Mouse (Mus musculus): ENCODE results near the gene Gmeb2. TPM values are rescaled to one million over a fixed set of nuclear protein-coding genes. Genes with fewer than 3 reads are reported as not detected.

Gmeb2 gene
- polyA plus RNA-seq, 1 experiment from 2014 or later, result 19.7 TPM

- Histone ChIP-seq H3K27me3 (ENCODE audit: control insufficient read depth, insufficient read depth, low read length) (no peaks in the 10 kb centered on the region), H3K27ac (replicated peaks; ENCODE audit: low read depth, low read length) (no peak overlapping the region), H3K9ac (ENCODE audit: low read length) (peak overlapping the region; percentile 22; the same call in 1 of the 2 replicates), H3K9me3 (ENCODE audit: control insufficient read depth, low read length) (no peaks in the 10 kb centered on the region), H3K4me1 (ENCODE audit: control insufficient read depth, insufficient read depth, low read length) (0 out of 2 replicates have a peak, but pooled peaks cover 3% of the 10 kb centered on the region), H3K36me3 (ENCODE audit: control insufficient read depth, insufficient read depth, low read length) (no peaks in the 10 kb centered on the region), H3K4me2 (ENCODE audit: low read depth, severe bottlenecking) (peak overlapping the region; percentile 65; the same call in 1 of the 2 replicates), H3K4me3 (ENCODE audit: low read depth, low read length) (no peak overlapping the region)
- ATAC-seq (ENCODE audit: insufficient number of reproducible peaks, low FRiP score, low TSS enrichment, low read depth) (no peak), DNase-seq (ENCODE audit: low spot score) (no peak)
- WGBS, result 90% methylated on average over 13 of the region's 13 CpGs
Measured at GRCm38 (mm10) chr2:181240806-181241440, 46.9 kb downstream of the Gmeb2 start.

GRCm38 (mm10) chr2:181239261-181239660 is 48.6 kb downstream of the Gmeb2 start:
- DNase-seq (ENCODE audit: low spot score), result no peak
- ATAC-seq (ENCODE audit: insufficient number of reproducible peaks, low FRiP score, low TSS enrichment, low read depth), result no peak
- Histone ChIP-seq H3K27ac (replicated peaks; ENCODE audit: low read depth, low read length) (no peak overlapping the region), H3K4me3 (ENCODE audit: low read depth, low read length) (no peak overlapping the region), H3K4me1 (ENCODE audit: control insufficient read depth, insufficient read depth, low read length) (0 out of 2 replicates have a peak, but pooled peaks cover 3% of the 10 kb centered on the region), H3K9me3 (ENCODE audit: control insufficient read depth, low read length) (no peaks in the 10 kb centered on the region), H3K9ac (ENCODE audit: low read length) (no peak overlapping the region), H3K4me2 (ENCODE audit: low read depth, severe bottlenecking) (no peak overlapping the region), H3K27me3 (ENCODE audit: control insufficient read depth, insufficient read depth, low read length) (no peaks in the 10 kb centered on the region), H3K36me3 (ENCODE audit: control insufficient read depth, insufficient read depth, low read length) (no peaks in the 10 kb centered on the region)
- WGBS, result 93% methylated on average over 9 of the region's 9 CpGs

- H3K4me3 ChIP-seq (ENCODE audit: low read depth, low read length), result no peak overlapping the region
- no peak for ATAC-seq (ENCODE audit: insufficient number of reproducible peaks, low FRiP score, low TSS enrichment, low read depth)
- H3K9me3 ChIP-seq (ENCODE audit: control insufficient read depth, low read length), result no peaks in the 10 kb centered on the region
- H3K36me3 ChIP-seq (ENCODE audit: control insufficient read depth, insufficient read depth, low read length), result no peaks in the 10 kb centered on the region
- no peak for DNase-seq (ENCODE audit: low spot score)
- H3K27me3 ChIP-seq (ENCODE audit: control insufficient read depth, insufficient read depth, low read length), result no peaks in the 10 kb centered on the region
- no peak overlapping the region for H3K4me2 ChIP-seq (ENCODE audit: low read depth, severe bottlenecking)
- no peak overlapping the region for H3K9ac ChIP-seq (ENCODE audit: low read length)
- WGBS, result 63% methylated on average over 2 of the region's 2 CpGs
- 0 out of 2 replicates have a peak, but pooled peaks cover 3% of the 10 kb centered on the region for H3K4me1 ChIP-seq (ENCODE audit: control insufficient read depth, insufficient read depth, low read length)
- no peak overlapping the region for H3K27ac ChIP-seq (replicated peaks; ENCODE audit: low read depth, low read length)
Measured at GRCm38 (mm10) chr2:181238861-181239260, 49.0 kb downstream of the Gmeb2 start.

- Histone ChIP-seq H3K4me3 (ENCODE audit: low read depth, low read length) (no peak overlapping the region), H3K9me3 (ENCODE audit: control insufficient read depth, low read length) (no peaks in the 10 kb centered on the region), H3K4me1 (ENCODE audit: control insufficient read depth, insufficient read depth, low read length) (0 out of 2 replicates have a peak, but pooled peaks cover 3% of the 10 kb centered on the region), H3K27ac (replicated peaks; ENCODE audit: low read depth, low read length) (no peak overlapping the region), H3K9ac (ENCODE audit: low read length) (no peak overlapping the region), H3K4me2 (ENCODE audit: low read depth, severe bottlenecking) (no peak overlapping the region), H3K27me3 (ENCODE audit: control insufficient read depth, insufficient read depth, low read length) (no peaks in the 10 kb centered on the region), H3K36me3 (ENCODE audit: control insufficient read depth, insufficient read depth, low read length) (no peaks in the 10 kb centered on the region)
- WGBS, result 85% methylated on average over 10 of the region's 10 CpGs
- ATAC-seq (ENCODE audit: insufficient number of reproducible peaks, low FRiP score, low TSS enrichment, low read depth) (no peak), DNase-seq (ENCODE audit: low spot score) (no peak)
Measured at GRCm38 (mm10) chr2:181238091-181238610, 49.7 kb downstream of the Gmeb2 start.

- Histone ChIP-seq H3K4me3 (ENCODE audit: low read depth, low read length) (no peak overlapping the region), H3K9ac (ENCODE audit: low read length) (no peak overlapping the region), H3K9me3 (ENCODE audit: control insufficient read depth, low read length) (no peaks in the 10 kb centered on the region), H3K27me3 (ENCODE audit: control insufficient read depth, insufficient read depth, low read length) (no peaks in the 10 kb centered on the region), H3K36me3 (ENCODE audit: control insufficient read depth, insufficient read depth, low read length) (no peaks in the 10 kb centered on the region), H3K4me2 (ENCODE audit: low read depth, severe bottlenecking) (no peak overlapping the region), H3K4me1 (ENCODE audit: control insufficient read depth, insufficient read depth, low read length) (0 out of 2 replicates have a peak, but pooled peaks cover 3% of the 10 kb centered on the region), H3K27ac (replicated peaks; ENCODE audit: low read depth, low read length) (no peak overlapping the region)
- WGBS, result 92% methylated on average over 17 of the region's 17 CpGs
- DNase-seq (ENCODE audit: low spot score) (no peak), ATAC-seq (ENCODE audit: insufficient number of reproducible peaks, low FRiP score, low TSS enrichment, low read depth) (no peak)
Measured at GRCm38 (mm10) chr2:181237251-181238014, 50.4 kb downstream of the Gmeb2 start.

GRCm38 (mm10) chr2:181235681-181236566 is 51.9 kb downstream of the Gmeb2 start:
- ATAC-seq (ENCODE audit: insufficient number of reproducible peaks, low FRiP score, low TSS enrichment, low read depth) (no peak), DNase-seq (ENCODE audit: low spot score) (no peak)
- no peak overlapping the region for H3K4me2 ChIP-seq (ENCODE audit: low read depth, severe bottlenecking)
- H3K9me3 ChIP-seq (ENCODE audit: control insufficient read depth, low read length), result no peaks in the 10 kb centered on the region
- H3K27ac ChIP-seq (replicated peaks; ENCODE audit: low read depth, low read length), result no peak overlapping the region
- no peaks in the 10 kb centered on the region for H3K27me3 ChIP-seq (ENCODE audit: control insufficient read depth, insufficient read depth, low read length)
- no peak overlapping the region for H3K9ac ChIP-seq (ENCODE audit: low read length)
- WGBS, result 86% methylated on average over 23 of the region's 23 CpGs
- no peak overlapping the region for H3K4me3 ChIP-seq (ENCODE audit: low read depth, low read length)
- H3K4me1 ChIP-seq (ENCODE audit: control insufficient read depth, insufficient read depth, low read length), result no peaks in the 10 kb centered on the region
- H3K36me3 ChIP-seq (ENCODE audit: control insufficient read depth, insufficient read depth, low read length), result no peaks in the 10 kb centered on the region

GRCm38 (mm10) chr2:181234680-181235079 is 53.2 kb downstream of the Gmeb2 start:
- no peak overlapping the region for H3K9ac ChIP-seq (ENCODE audit: low read length)
- H3K27ac ChIP-seq (replicated peaks; ENCODE audit: low read depth, low read length), result no peak overlapping the region
- no peak for ATAC-seq (ENCODE audit: insufficient number of reproducible peaks, low FRiP score, low TSS enrichment, low read depth)
- no peaks in the 10 kb centered on the region; the same call in 1 of the 2 replicates for H3K27me3 ChIP-seq (ENCODE audit: control insufficient read depth, insufficient read depth, low read length)
- H3K9me3 ChIP-seq (ENCODE audit: control insufficient read depth, low read length), result no peaks in the 10 kb centered on the region
- 96% methylated on average over 11 of the region's 11 CpGs for WGBS
- no peak overlapping the region for H3K4me3 ChIP-seq (ENCODE audit: low read depth, low read length)
- H3K36me3 ChIP-seq (ENCODE audit: control insufficient read depth, insufficient read depth, low read length), result no peaks in the 10 kb centered on the region
- no peak for DNase-seq (ENCODE audit: low spot score)
- no peak overlapping the region for H3K4me2 ChIP-seq (ENCODE audit: low read depth, severe bottlenecking)
- H3K4me1 ChIP-seq (ENCODE audit: control insufficient read depth, insufficient read depth, low read length), result no peaks in the 10 kb centered on the region

- WGBS, result 92% methylated on average over 15 of the region's 15 CpGs
- H3K4me1 ChIP-seq (ENCODE audit: control insufficient read depth, insufficient read depth, low read length), result no peaks in the 10 kb centered on the region
- H3K9me3 ChIP-seq (ENCODE audit: control insufficient read depth, low read length), result no peaks in the 10 kb centered on the region
- H3K36me3 ChIP-seq (ENCODE audit: control insufficient read depth, insufficient read depth, low read length), result no peaks in the 10 kb centered on the region
- H3K27ac ChIP-seq (replicated peaks; ENCODE audit: low read depth, low read length), result no peak overlapping the region
- ATAC-seq (ENCODE audit: insufficient number of reproducible peaks, low FRiP score, low TSS enrichment, low read depth), result no peak; the same call in 1 of the 2 replicates
- H3K4me2 ChIP-seq (ENCODE audit: low read depth, severe bottlenecking), result no peak overlapping the region
- H3K4me3 ChIP-seq (ENCODE audit: low read depth, low read length), result no peak overlapping the region
- DNase-seq (ENCODE audit: low spot score), result no peak
- H3K9ac ChIP-seq (ENCODE audit: low read length), result no peak overlapping the region
- H3K27me3 ChIP-seq (ENCODE audit: control insufficient read depth, insufficient read depth, low read length), result no peaks in the 10 kb centered on the region; the same call in 1 of the 2 replicates
Measured at GRCm38 (mm10) chr2:181233443-181233842, 54.4 kb downstream of the Gmeb2 start.
